Mouse (Mus musculus) forebrain, postnatal 0 days (tissue): Measurements from ENCODE around the gene Myo3b. TPM values are rescaled to one million over a fixed set of nuclear protein-coding genes. Genes with fewer than 3 reads are reported as not detected.

Source experiments
- ATAC-seq: fragments of 200-750 bp; cut with Nextera tagmentation; 2 replicates; pipeline ENCODE4 v1.8.0; 2017; ENCODE audit warnings: mild to moderate bottlenecking, moderate library complexity
- DNase-seq: peaks from one replicate; pipeline ENCODE4 v3.0.0-alpha.2; 2015
- H3K27ac ChIP-seq: fragments of 300-500 bp; sonication (generic); 2 replicates; pipeline ENCODE4 v1.5.1; 2014; ENCODE audit warnings: low read depth, mild to moderate bottlenecking, antibody characterized with exemption, low read length, moderate library complexity, mixed read lengths
- H3K27me3 ChIP-seq: fragments of 300-500 bp; sonication (generic); 2 replicates; pipeline ENCODE4 v1.6.1; 2014; ENCODE audit warnings: mild to moderate bottlenecking, low read length, mixed read lengths; ENCODE audit not compliant: insufficient read depth
- H3K36me3 ChIP-seq: fragments of 300-500 bp; sonication (generic); 2 replicates; pipeline ENCODE4 v1.6.1; 2014; ENCODE audit warnings: mild to moderate bottlenecking, moderate library complexity; ENCODE audit not compliant: insufficient read depth
- H3K4me1 ChIP-seq: fragments of 300-500 bp; sonication (generic); 2 replicates; pipeline ENCODE4 v1.6.1; 2014; ENCODE audit warnings: antibody characterized with exemption; ENCODE audit not compliant: insufficient read depth
- H3K4me2 ChIP-seq: fragments of 300-500 bp; sonication (generic); 2 replicates; pipeline ENCODE4 v1.6.1; 2014; ENCODE audit warnings: low read depth, mild to moderate bottlenecking, moderate library complexity
- H3K4me3 ChIP-seq: fragments of 300-500 bp; sonication (generic); 2 replicates; pipeline ENCODE4 v1.5.1; 2014; ENCODE audit warnings: low read depth, low read length, mixed read lengths
- H3K9ac ChIP-seq: fragments of 300-500 bp; sonication (generic); 2 replicates; pipeline ENCODE4 v1.6.1; 2014; ENCODE audit warnings: mild to moderate bottlenecking
- H3K9me3 ChIP-seq: fragments of 300-500 bp; sonication (generic); 2 replicates; pipeline ENCODE4 v1.6.1; 2016; ENCODE audit warnings: low read length
- CTCF ChIP-seq: sonication (generic); IDR thresholded peaks from 2 replicates; pipeline ENCODE4 v1.5.1; 2016; ENCODE audit warnings: antibody characterized with exemption, control low read depth, low read depth
- WGBS: fragments of 180-500 bp; shearing (Covaris S2); extraction: QIAGEN DNeasy Blood & Tissue Kit; methylation state at CpG from one replicate; pipeline ENCODE4 v1.1.7; 2014; 5-methylcytosine and 5-hydroxymethylcytosine counted together
- polyA plus RNA-seq: library from polyadenylated mRNA; unstranded; fragments of >200 nt; fragmentation: Nextera tagmentation; extraction: Ambion mirVana; gene quantifications from 2 replicates; pipeline ENCODE4 v1.2.1, GENCODE M21; 2015
- total RNA-seq: library from RNA; depleted of rRNA; stranded (reverse); fragments of >200 nt; gene quantifications from 2 replicates; pipeline ENCODE4 v1.2.3, GENCODE M21; 2014

Myo3b gene
- total and polyA plus RNA-seq, 2 experiments from 2014 or later = 0.36 to 2.0 TPM

GRCm38 (mm10) chr2:70317850-70318249 lies 278.9 kb downstream of the Myo3b start:
- no peak overlapping the region for H3K4me2 ChIP-seq
- H3K36me3 ChIP-seq = no peaks in the 10 kb centered on the region
- WGBS = 10% methylated on average over 6 of the region's 6 CpGs
- peaks cover 12% of the 10 kb centered on the region; the same call in 1 of the 2 replicates for H3K4me1 ChIP-seq
- TF ChIP-seq CTCF = no peak
- H3K9ac ChIP-seq = no peak overlapping the region
- no peaks in the 10 kb centered on the region for H3K27me3 ChIP-seq
- no peak overlapping the region for H3K4me3 ChIP-seq
- 0 out of 2 replicates have a peak overlapping the region, but pooled peaks have one; percentile 21 for H3K27ac ChIP-seq
- ATAC-seq (no peak), DNase-seq (no peak)
- H3K9me3 ChIP-seq = no peaks in the 10 kb centered on the region

- H3K9me3 ChIP-seq = no peaks in the 10 kb centered on the region
- no peak overlapping the region for H3K9ac ChIP-seq
- no peak overlapping the region for H3K4me2 ChIP-seq
- no peak for TF ChIP-seq CTCF
- no peak overlapping the region for H3K27ac ChIP-seq
- H3K4me1 ChIP-seq = peaks cover 12% of the 10 kb centered on the region; the same call in 1 of the 2 replicates
- H3K4me3 ChIP-seq = no peak overlapping the region
- no peaks in the 10 kb centered on the region for H3K27me3 ChIP-seq
- 37% methylated on average over 5 of the region's 5 CpGs for WGBS
- DNase-seq (no peak), ATAC-seq (no peak)
- H3K36me3 ChIP-seq = no peaks in the 10 kb centered on the region
Observed at GRCm38 (mm10) chr2:70318861-70319555, 280.1 kb downstream of the Myo3b start.

- H3K4me2 ChIP-seq = no peak overlapping the region
- 57% methylated on average over 9 of the region's 9 CpGs for WGBS
- TF ChIP-seq CTCF = no peak
- no peak overlapping the region for H3K4me3 ChIP-seq
- 0 out of 2 replicates have a peak, but pooled peaks cover 6% of the 10 kb centered on the region for H3K4me1 ChIP-seq
- no peak overlapping the region for H3K9ac ChIP-seq
- H3K9me3 ChIP-seq = no peaks in the 10 kb centered on the region
- H3K27me3 ChIP-seq = no peaks in the 10 kb centered on the region
- no peak for ATAC-seq
- DNase-seq = no peak
- no peak overlapping the region for H3K27ac ChIP-seq
- no peaks in the 10 kb centered on the region for H3K36me3 ChIP-seq
Observed at GRCm38 (mm10) chr2:70322767-70323166, 283.8 kb downstream of the Myo3b start.

GRCm38 (mm10) chr2:70327602-70328001 lies 288.7 kb downstream of the Myo3b start:
- no peaks in the 10 kb centered on the region for H3K27me3 ChIP-seq
- H3K36me3 ChIP-seq = no peaks in the 10 kb centered on the region
- no peak overlapping the region for H3K4me3 ChIP-seq
- H3K27ac ChIP-seq = no peak overlapping the region
- TF ChIP-seq CTCF = no peak
- H3K4me2 ChIP-seq = no peak overlapping the region
- 87% methylated on average over 11 of the region's 11 CpGs for WGBS
- no peaks in the 10 kb centered on the region for H3K9me3 ChIP-seq
- H3K4me1 ChIP-seq = no peaks in the 10 kb centered on the region
- H3K9ac ChIP-seq = no peak overlapping the region
- DNase-seq = no peak
- ATAC-seq = no peak

GRCm38 (mm10) chr2:70332905-70333304 lies 294.0 kb downstream of the Myo3b start:
- Histone ChIP-seq H3K9ac (no peak overlapping the region), H3K4me2 (no peak overlapping the region), H3K4me1 (no peaks in the 10 kb centered on the region), H3K36me3 (no peaks in the 10 kb centered on the region), H3K4me3 (no peak overlapping the region), H3K27me3 (no peaks in the 10 kb centered on the region), H3K9me3 (no peaks in the 10 kb centered on the region), H3K27ac (no peak overlapping the region)
- no peak for TF ChIP-seq CTCF
- DNase-seq = no peak
- no peak for ATAC-seq
- 88% methylated on average over 6 of the region's 6 CpGs for WGBS

- no peak for ATAC-seq
- no peak for DNase-seq
- no peaks in the 10 kb centered on the region for H3K4me1 ChIP-seq
- H3K4me3 ChIP-seq = no peak overlapping the region
- 78% methylated on average over 6 of the region's 6 CpGs for WGBS
- H3K9ac ChIP-seq = no peak overlapping the region
- H3K27ac ChIP-seq = no peak overlapping the region
- no peaks in the 10 kb centered on the region for H3K36me3 ChIP-seq
- no peak overlapping the region for H3K4me2 ChIP-seq
- H3K27me3 ChIP-seq = no peaks in the 10 kb centered on the region
- no peak for TF ChIP-seq CTCF
- no peaks in the 10 kb centered on the region for H3K9me3 ChIP-seq
Observed at GRCm38 (mm10) chr2:70333553-70333952, 294.6 kb downstream of the Myo3b start.

GRCm38 (mm10) chr2:70336551-70336950 lies 297.6 kb downstream of the Myo3b start:
- H3K4me2 ChIP-seq = no peak overlapping the region
- DNase-seq = no peak
- no peak for ATAC-seq
- H3K4me1 ChIP-seq = no peaks in the 10 kb centered on the region
- no peaks in the 10 kb centered on the region for H3K36me3 ChIP-seq
- no peaks in the 10 kb centered on the region for H3K9me3 ChIP-seq
- H3K27ac ChIP-seq = no peak overlapping the region
- TF ChIP-seq CTCF = no peak
- no peaks in the 10 kb centered on the region for H3K27me3 ChIP-seq
- no peak overlapping the region for H3K4me3 ChIP-seq
- 42% methylated on average over 6 of the region's 6 CpGs for WGBS
- no peak overlapping the region for H3K9ac ChIP-seq
